Mouse (Mus musculus) thymus, adult 18-20 months (tissue): ENCODE measurements around the gene Slc30a1.
A peak's percentile ranks its signal among the peaks of the same experiment; 100 is the strongest.

Experiments used
- DNase-seq, 2 experiments: peaks; one replicate each; pipeline ENCODE4 v3.0.0; 2022; ENCODE audit warnings: mixed read lengths in 2 of 2

The Slc30a1 gene

DNA sequence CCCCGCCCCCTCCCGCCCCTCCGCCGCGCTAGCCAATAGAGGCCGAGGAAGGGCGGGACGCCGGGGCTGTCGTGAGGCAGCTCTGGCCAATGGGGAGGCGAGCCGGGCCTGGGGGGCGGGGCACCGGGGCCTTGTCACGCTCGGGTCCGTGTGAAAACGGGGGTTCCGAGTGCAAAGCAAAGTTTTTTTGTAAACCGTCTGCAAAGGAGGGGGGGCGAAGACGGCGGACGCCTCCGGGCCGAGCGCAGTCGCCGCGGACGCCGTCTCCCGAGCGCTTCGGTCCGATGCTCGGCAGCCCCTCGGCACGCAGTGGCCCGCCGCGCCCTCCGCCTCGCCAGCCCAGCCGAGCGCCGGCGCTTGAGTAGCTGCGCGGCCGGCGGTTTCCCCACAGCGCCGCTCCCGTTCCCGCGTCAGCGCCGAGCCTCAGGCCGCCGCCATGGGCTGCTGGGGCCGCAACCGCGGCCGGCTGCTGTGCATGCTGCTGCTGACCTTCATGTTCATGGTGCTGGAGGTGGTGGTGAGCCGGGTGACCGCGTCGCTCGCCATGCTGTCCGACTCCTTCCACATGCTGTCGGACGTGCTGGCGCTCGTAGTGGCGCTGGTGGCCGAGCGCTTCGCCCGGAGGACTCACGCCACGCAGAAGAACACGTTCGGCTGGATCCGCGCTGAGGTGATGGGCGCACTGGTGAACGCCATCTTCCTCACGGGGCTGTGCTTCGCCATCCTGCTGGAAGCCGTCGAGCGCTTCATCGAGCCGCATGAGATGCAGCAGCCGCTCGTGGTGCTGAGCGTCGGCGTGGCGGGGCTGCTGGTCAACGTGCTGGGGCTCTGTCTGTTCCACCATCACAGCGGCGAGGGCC, at the start of gene Slc30a1:
Gene Slc30a1 (plus strand): TSS at position 197 of the 860 bp plus-strand sequence.
- DNase-seq: peak; percentile 95

DNA sequence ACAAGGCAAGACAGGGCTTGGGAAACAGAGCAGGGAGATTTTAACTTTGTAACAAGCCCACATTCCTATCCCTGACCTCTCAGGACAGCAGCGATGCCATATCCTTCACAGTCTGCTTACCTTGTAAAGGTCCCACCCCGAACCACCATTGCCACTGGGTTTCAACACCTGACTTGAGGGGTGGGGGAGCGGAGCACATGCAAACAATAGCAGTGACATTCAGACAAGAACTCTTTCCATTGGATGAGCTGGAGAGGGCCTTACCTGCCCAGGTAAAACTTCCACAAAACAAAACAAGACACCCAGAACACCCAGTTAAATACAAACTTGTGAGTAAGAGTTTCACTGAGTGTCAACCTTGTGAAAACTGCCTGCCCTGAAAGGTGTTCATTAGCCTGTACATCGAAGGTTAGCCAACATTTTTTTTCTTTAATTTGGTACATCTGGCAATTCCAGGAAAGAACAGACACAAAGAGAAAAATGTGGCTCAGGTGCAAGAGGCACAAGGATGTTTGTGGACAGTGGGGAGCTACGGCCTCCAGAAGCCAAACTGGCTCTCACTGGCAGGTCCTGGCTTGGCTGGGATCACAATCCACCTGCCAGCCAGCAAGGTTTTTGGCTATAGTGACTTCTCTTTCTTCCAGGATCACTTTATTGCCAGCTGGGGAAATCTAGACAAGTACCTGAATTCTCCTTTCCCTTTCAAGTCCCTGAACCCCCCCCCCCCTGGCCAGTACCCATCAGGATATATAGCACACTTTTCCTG, 49.5 kb upstream of the Slc30a1 start:
- DNase-seq: no peak

DNA sequence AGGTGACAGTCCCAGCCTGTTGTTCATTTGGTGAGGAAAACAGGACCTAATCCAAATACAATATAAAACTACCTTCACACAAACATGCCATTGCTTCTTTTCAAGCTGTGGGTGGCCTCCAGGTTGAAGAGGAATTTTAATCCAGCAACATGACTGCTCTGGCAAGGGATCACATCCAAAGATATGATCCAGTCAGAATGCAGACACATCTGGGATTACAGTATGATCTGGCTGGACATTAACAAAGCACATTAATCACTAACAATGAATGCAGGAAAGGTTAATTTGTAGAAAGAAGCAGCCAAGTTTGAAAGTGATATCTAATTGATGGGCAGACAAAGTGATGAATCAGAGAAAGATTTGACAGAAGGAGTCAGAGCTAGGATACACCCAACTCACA, 48.4 kb upstream of the Slc30a1 start:
- no peak for DNase-seq

DNA sequence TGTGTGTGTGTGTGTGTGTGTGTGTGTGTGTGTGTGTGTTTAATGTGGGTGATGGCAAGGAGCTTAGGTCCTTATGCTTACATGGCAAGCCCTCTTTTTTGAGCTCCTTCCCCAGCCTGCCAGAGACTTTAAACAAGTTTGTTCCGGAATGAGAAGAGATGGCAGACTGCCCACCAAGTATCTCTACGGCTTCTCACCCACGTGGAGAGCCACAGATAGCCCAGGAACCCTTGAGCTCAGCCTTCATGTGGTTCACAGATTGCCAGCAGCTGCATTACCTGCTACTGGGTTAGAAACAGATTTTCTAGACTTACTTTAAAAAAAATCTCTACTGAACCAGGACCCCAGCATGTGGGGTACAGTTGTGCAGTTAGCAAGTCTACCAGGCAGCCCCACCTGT, 46.7 kb upstream of the Slc30a1 start:
- DNase-seq: no peak

DNA sequence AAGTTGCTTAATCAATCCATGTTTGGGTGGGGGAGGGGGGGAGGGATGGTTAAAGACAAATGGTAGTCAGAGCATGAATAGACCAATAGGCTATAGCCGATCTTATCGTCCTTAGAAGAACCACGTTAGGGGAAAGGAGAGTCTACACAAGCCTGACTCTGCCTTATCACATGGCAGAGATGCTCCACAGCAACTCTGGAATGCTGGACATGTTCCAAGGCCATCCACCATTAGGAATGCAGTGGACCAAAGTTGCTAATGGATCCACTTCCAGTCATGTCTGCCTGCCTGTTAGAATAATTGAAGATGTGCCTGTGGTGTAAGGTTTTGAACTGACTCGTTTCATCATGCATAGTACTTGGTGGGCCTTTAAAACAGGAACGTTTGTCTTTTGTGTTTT, 45.3 kb upstream of the Slc30a1 start:
- DNase-seq: no peak

DNA sequence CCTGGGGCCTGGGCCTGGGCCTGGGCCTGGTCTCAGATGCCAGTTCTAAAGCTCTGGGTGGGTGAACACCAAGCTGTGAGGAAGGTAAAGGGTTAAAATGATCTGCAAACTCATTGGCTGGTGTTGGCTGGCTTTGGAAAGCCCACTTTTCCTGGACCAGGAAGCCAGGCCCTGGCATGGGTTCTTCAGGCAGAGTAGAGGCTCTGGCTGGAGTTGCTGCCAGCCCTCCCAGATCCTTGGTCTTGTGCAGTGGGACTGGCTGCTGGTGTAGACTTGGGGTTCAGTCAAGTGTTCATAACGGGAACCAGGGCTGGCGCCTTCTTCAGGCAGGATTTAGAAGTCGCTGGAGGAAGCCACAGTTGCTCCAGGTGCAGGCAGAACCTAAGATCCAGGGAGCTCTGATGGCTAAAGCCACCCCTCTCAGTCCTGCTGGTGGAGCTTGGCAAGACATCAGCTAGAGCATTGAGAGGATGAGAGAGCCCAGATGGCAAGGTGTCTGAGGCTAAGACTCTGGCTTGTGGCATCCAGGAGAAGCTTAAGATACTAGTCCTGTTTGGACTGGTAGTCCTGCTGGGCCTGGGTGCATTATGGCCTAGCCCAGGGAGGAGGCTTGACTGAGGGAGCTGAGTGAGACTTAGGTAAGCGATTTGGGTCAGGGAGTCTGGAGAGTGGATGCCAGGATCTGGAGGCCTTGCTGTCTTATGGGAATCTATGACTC, 42.6 kb upstream of the Slc30a1 start:
- DNase-seq: no peak

DNA sequence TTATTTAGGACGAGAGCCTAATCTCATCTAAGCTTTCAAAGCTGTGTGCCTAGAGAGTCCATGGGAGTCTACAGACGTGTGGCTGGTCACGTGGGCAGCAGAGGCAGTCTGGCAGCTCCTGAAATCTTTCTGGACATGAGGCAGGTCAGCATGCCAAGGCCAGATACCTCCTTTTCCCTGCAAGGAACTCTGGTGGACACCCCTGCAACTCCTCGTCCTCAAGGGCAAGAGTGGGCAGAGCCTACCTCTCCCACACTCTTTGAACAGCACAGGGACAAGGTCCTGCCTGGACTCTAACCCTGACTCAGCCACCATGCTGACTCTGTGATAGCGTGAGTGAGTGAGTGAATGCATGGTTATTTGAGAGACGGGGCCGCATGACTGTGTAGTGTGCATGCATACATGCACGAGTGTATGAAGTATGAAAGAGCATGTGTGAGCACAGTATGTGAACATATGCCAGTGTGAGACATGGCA, 42.0 kb upstream of the Slc30a1 start:
- DNase-seq: no peak

DNA sequence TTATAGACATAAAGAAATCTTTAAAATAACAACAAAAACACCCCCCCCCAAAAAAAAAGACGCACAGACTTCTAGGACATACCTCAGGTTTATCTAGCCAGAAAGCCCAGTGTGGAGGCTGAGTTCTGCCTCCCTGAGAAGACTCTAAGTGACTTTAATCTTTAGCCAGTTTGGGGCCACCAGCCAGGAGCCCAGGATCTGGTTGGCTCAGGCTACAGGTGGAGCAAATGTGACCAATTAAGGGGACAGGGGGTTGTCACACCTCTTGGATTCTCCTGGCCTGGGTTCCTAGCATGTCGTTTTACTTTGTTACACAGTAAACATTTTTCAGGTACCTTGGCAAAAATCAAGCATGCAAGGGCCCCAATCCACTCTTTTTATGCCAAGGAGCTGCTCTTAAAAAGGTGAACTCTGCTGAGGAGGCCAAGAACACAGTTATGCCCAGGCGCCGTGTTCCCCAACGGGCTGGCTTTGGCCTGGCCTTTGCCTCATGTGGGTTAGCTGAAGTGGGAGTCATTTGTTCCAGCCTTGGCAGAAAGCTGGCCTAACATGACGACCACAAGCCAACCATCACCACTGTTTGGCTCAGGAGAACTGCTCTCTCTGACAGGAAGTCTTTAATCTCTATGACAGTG, 34.4 kb upstream of the Slc30a1 start:
- DNase-seq: no peak

DNA sequence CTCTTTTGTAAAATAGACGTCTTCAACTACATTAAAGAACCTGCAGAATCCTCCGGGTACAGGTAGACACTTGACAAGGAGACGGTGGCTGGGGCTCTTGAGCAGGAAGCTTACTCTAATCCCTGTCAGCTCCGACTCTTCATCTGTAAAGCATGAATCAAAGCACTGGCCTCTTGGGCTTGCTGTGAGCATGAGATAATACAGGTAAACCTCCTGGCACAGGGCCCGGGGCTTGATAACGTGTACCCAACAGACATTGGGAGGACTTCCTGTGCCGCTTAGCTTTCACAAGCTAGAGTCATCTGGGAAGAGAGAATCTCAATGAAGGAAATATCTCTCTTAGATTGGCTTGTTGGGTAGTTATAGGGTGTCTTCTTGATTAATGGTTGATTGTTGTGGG, 31.6 kb upstream of the Slc30a1 start:
- no peak for DNase-seq

DNA sequence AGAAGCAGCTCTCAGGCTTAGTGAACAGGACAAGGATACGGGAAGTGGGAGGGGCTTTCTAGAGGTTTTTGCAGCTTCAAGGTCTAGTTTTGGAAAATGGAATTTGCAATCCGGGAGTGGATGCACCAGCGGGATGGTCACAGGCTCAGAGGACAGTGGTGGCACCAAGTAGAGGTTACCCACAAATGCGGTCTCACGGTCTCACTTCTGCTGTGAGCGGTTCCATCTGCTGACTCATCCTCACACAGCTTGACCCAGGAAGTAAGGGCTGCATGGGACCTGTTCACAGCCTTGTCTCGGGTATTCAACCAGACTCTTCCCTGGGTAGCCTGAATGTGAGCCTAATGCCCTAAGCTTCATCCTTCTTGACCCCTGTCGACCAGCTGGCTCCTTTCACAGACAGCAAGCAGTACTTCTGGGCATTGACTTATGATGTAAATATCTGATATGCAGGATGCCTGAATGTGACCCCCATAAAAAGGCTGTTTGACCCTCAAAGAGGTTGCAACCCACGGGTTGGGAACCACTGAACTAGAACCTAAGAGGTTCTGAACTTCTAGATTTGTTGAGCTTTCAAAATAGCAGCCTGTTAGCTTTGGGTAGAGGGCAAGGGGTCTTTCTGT, 30.8 kb upstream of the Slc30a1 start:
- no peak for DNase-seq

DNA sequence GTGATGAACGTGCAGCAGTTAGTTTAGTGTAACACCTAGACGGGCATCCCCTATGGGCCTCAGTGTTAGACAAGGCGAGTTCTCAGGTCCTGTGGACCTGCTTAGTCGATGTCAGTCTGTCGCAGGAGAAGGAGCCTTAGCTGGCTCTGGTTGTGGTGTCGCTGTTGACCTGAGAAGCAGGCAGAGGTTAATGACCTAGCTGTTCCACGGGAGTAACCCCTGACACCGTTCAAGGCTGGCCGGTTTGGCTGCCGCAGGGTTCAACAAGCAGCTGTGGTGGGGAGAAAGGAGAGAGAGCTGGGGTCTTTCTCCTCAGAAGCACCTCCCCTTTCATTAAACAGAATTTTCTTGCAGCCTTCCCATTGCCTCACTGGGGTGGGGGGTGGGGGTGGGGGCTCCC, 28.9 kb upstream of the Slc30a1 start:
- no peak for DNase-seq

DNA sequence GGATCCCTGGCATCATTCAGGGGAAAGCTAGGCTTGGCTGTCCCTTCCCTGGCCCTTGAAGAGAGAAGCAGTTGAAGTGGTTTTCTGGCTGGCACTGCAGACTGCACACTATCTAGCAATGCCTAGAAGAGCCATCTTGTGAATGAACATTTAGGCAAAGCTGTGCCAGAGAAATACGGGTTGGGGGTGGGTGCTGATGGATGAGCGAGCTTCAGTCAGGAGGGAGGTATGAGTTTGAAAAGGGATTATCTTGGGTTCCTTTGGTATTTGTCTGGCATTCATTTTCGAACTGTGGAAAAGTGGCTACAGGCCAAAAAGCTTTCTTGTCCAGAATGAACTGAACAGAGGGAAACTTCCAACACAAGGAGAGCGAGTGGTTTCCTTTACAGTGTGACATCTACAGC, 28.0 kb upstream of the Slc30a1 start:
- no peak for DNase-seq

DNA sequence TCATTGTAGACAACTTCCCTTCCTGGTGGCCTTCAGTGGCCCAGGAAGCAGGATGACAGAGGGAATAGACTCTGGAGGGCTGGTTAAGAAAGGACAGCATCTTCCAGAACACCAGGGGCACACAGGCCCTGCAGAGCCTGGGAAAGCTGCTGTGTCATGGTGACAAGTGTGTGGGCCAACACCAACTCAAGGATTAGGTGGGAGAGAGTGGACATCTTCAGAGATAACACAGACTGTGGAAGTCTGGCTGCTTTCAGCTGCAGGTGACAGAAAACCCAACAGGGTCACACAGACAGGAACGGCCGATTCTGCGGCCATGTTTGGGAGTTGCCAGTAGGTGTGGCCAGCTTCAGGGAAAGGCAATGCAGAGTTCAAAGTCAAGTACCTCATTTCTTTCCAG, 26.3 kb upstream of the Slc30a1 start:
- DNase-seq: no peak

DNA sequence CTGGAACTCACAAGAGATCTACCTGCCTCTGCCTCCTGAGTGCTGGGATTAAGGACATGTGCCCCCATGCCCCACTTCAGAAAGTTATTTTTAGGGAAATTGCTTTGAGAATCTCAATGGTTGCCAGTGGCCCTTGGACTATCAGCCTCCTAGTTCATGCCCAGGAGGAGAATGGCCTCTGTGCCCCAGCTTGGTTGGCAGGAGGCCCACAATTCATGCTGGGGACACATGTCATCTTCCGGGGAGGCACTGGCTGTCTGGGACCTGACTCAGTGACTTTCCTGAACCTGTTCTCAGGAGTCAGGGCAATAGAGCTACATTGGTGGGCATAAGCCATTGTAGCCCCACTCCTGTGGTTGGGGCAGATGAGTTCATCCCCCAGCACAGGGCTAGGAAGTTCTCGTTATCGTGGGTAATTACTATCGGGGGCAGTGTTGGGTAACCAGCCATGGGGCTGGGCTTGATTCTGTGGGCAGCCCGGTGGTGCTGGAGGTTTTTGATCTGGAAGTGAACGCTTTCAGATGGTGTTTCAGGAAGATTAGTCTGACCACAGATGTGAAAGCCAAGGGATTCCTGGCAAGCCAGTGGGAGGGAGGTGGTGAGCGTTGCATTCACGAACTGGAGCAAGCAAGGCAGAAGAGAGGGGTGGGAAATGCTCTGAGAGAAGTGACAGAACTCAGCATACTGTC, 25.5 kb upstream of the Slc30a1 start:
- no peak for DNase-seq

DNA sequence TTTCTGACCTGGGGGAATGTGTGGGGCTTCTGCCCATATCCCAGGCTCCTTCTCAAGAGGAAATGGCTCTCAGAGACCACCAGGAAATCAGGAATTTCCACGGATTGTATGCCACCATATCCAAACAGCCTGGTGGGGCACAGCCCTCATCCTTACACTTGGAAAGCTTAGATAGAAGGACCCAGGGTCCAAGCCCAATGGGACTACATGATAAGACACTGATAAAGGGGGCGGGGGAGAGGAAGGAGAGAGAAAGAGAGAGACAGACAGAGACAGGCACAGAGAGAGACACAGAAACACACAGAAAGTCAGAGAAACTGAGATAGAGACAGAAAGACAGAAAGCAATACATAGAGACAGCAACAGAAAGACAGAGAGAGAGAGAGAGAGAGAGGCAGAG, 24.9 kb upstream of the Slc30a1 start:
- DNase-seq: no peak

DNA sequence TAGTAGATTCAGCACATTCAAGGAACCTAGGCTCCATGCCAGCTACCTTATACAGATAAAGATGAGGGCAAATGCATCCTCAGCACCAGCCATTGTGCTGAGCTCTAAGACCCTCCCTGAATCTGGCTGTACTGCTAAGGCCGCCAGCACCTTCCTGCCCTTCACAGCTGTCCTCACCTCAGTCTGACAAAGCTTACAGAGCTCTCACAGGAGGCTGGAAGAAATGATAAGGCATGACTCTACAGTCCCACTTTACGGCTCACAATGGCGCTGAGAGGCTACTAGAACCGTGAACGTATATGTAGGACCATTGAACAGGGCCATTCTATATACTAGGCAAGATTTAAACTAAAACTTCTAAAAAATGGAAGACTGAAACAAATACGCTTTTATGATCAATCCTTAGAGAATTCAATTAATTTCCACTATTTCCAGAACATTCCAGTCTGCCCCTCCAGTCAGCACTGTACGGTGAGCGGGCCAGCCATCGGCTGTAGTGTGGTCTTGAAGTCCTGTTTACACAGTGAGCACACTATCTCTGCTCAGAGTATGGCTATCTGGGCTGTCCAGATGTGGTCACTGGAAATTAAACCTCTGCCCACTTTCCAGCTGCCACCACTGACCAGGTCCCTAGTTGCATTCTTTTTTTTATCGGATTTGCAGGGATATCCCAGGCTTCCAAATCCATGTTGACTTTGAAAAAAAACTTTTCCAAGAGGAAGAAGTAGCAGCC, 23.9 kb upstream of the Slc30a1 start:
- no peak for DNase-seq

DNA sequence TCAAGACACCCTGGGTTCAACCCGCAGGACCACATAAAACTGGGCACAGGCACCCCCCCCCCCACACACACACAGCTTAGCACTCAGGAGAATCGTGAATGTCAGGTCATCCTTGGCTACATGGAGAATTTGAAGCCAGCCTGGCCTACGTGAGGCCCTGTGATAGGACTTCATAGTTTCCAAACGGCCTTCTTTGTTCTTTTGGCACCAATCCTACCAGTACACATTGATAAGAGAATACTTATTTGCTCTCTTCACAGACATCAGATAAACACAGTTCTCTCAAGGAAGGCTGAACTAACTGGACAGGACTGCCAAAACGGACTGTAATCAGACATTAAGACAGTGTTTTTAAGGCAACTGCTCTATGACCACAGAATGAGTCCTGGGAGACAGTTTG, 22.9 kb upstream of the Slc30a1 start:
- DNase-seq: no peak

DNA sequence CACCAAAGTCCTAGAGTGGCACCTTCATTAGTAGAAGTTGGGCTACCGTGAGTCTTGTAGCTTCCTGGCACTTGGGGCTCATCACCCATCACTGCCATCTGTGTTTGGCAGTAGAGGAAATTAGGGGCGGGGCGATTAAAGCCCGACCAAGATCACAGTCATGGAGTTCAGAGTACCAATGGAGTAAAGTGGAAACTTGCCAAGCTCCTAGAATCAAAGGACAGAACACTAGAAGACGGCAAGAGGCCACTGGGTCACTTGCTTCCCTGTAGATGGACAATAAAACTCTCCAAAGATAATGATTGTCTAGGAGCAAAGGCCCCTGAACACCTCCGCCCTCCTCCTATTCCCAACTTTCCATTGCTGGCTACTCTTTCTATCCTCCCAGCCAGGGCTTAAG, 14.7 kb upstream of the Slc30a1 start:
- no peak for DNase-seq

DNA sequence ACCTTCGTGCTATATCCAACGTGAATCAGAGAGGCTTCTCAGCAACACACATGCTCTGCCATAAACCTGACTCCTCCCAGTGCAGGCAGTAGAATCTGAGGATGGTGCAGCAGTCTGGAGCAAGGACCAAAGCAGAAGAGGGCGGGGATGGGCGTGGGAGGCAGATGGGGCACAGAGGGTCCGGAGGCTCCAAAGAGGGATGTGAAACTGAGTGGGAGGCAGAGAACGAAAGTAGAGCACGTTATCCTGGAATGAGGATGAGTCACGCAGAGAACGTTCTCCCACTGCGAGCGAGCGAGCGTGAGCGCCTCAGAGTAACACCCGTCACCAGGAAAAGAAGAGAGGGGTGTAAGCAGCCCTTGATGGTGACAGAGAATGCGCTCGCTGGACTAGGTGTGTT, 12.2 kb upstream of the Slc30a1 start:
- DNase-seq: no peak

DNA sequence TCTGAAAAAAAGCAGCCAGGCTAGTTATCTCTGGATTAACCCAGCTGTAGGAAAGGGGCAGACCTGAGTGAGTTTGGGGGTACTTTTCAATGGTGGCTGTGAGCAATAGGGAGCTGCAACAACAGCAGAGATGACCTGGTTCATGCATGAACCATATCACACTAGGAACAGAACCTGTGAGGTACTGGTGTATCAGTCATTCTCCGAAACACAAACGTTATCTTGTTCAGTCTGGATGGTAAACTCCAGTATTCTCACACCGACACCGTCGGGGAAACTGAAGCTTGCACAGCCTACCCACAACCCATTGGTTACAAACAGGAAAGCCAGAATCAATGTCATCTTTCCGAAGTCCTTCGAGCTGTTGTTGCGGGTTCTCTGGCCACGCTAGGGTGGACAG, 11.7 kb upstream of the Slc30a1 start:
- no peak for DNase-seq
